Mouse (Mus musculus): ENCODE measurements around the gene Pdss2.

DNA sequence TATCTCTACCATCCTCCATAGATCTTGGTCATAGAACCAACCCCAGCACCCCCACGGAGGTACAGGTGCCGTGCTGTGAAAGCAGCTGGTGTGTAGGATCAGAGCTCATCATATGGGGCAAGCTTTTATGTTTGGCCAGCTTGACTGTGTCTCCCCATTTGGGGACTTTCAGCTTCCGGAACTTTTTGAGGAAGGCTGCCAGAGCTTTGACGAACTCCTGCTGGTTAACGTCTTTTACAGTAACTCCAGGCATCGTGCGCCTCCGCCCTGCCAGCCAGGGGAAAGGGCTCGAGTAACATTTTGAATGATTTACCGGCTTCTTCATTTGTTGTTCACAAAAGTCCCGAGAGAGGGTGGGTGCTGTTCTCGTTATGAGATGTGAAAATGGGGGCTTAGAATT lies 152.4 kb downstream of the Pdss2 start:
- TF ChIP-seq CTCF (IDR thresholded peaks at IDR 0.05; ENCODE audit: low read depth, low read length) = no peak
- TF ChIP-seq GATA2 (IDR thresholded peaks at IDR 0.05; ENCODE audit: borderline replicate concordance, low read depth, low read length) = no peak
- TF ChIP-seq TAL1 (conservative IDR thresholded peaks at IDR 0.05; ENCODE audit: low read depth, low read length) = no peak
